Mouse (Mus musculus): Measurements from ENCODE around the gene Rapgef1. TPM values are rescaled to one million over a fixed set of nuclear protein-coding genes. Genes with fewer than 3 reads are reported as not detected.

Gene Rapgef1
- polyA plus RNA-seq, 1 experiment from 2014 or later = 17.2 TPM

- DNase-seq (ENCODE audit: extremely low spot score, low spot score) = no peak
- no peaks in the 10 kb centered on the region for H3K9me3 ChIP-seq
- no peaks in the 10 kb centered on the region for H3K36me3 ChIP-seq (replicated peaks)
- H3K4me1 ChIP-seq = peaks cover 8% of the 10 kb centered on the region
- no peak overlapping the region for H3K4me3 ChIP-seq
- H3K27ac ChIP-seq = no peak overlapping the region
- 92% methylated on average over 5 of the region's 5 CpGs for WGBS
- H3K27me3 ChIP-seq (ENCODE audit: poor library complexity, severe bottlenecking) = peaks cover 19% of the 10 kb centered on the region
Observed at GRCm38 (mm10) chr2:29605591-29605990, 13.9 kb upstream of the Rapgef1 start.

- H3K27ac ChIP-seq = no peak overlapping the region
- no peak overlapping the region for H3K4me3 ChIP-seq
- no peak for DNase-seq (ENCODE audit: extremely low spot score, low spot score)
- peaks cover 8% of the 10 kb centered on the region for H3K4me1 ChIP-seq
- no peaks in the 10 kb centered on the region for H3K9me3 ChIP-seq
- no peaks in the 10 kb centered on the region for H3K36me3 ChIP-seq (replicated peaks)
- peaks cover 19% of the 10 kb centered on the region for H3K27me3 ChIP-seq (ENCODE audit: poor library complexity, severe bottlenecking)
- 51% methylated on average over 6 of the region's 6 CpGs for WGBS
Observed at GRCm38 (mm10) chr2:29606460-29606859, 13.1 kb upstream of the Rapgef1 start.

GRCm38 (mm10) chr2:29617341-29617740 lies 2.2 kb upstream of the Rapgef1 start:
- Histone ChIP-seq H3K4me3 (no peak overlapping the region), H3K27me3 (ENCODE audit: poor library complexity, severe bottlenecking) (no peaks in the 10 kb centered on the region), H3K4me1 (peaks cover 28% of the 10 kb centered on the region), H3K27ac (no peak overlapping the region), H3K9me3 (no peaks in the 10 kb centered on the region), H3K36me3 (replicated peaks) (no peaks in the 10 kb centered on the region)
- 86% methylated on average over 1 of the region's 1 CpGs for WGBS
- DNase-seq (ENCODE audit: extremely low spot score, low spot score) = no peak

- no peaks in the 10 kb centered on the region for H3K27me3 ChIP-seq (ENCODE audit: poor library complexity, severe bottlenecking)
- WGBS = 66% methylated on average over 8 of the region's 8 CpGs
- no peaks in the 10 kb centered on the region for H3K9me3 ChIP-seq
- peak overlapping the region; percentile 97; the same call in 1 of the 2 replicates for H3K27ac ChIP-seq
- peak overlapping the region; percentile 90 for H3K4me3 ChIP-seq
- peaks cover 10% of the 10 kb centered on the region; the same call in 1 of the 2 replicates for H3K36me3 ChIP-seq (replicated peaks)
- DNase-seq (ENCODE audit: extremely low spot score, low spot score) = peak; percentile 25
- H3K4me1 ChIP-seq = peaks cover 42% of the 10 kb centered on the region
Observed at GRCm38 (mm10) chr2:29618926-29619483, 515 bp upstream of the Rapgef1 start.

- H3K9me3 ChIP-seq = no peaks in the 10 kb centered on the region
- no peak for DNase-seq (ENCODE audit: extremely low spot score, low spot score)
- WGBS = 1% methylated on average over 15 of the region's 15 CpGs
Observed at GRCm38 (mm10) chr2:29620301-29620827, 844 bp downstream of the Rapgef1 start.

GRCm38 (mm10) chr2:29621163-29621562 lies 1.6 kb downstream of the Rapgef1 start:
- Histone ChIP-seq H3K4me3 (peak overlapping the region; percentile 90), H3K9me3 (no peaks in the 10 kb centered on the region), H3K4me1 (peaks cover 46% of the 10 kb centered on the region), H3K36me3 (replicated peaks) (peaks cover 19% of the 10 kb centered on the region; the same call in 1 of the 2 replicates), H3K27me3 (ENCODE audit: poor library complexity, severe bottlenecking) (no peaks in the 10 kb centered on the region), H3K27ac (no peak overlapping the region)
- DNase-seq (ENCODE audit: extremely low spot score, low spot score) = no peak
- 83% methylated on average over 10 of the region's 10 CpGs for WGBS

More at GRCm38 (mm10) chr2:29620301-29620827, 844 bp downstream of the Rapgef1 start:
- no peaks in the 10 kb centered on the region for H3K27me3 ChIP-seq (ENCODE audit: poor library complexity, severe bottlenecking)
- H3K27ac ChIP-seq = peak overlapping the region; percentile 97
- peaks cover 11% of the 10 kb centered on the region; the same call in 1 of the 2 replicates for H3K36me3 ChIP-seq (replicated peaks)
- peak overlapping the region; percentile 90 for H3K4me3 ChIP-seq
- peaks cover 46% of the 10 kb centered on the region for H3K4me1 ChIP-seq

GRCm38 (mm10) chr2:29621636-29622035 lies 2.1 kb downstream of the Rapgef1 start:
- no peak overlapping the region for H3K4me3 ChIP-seq
- 89% methylated on average over 3 of the region's 3 CpGs for WGBS

GRCm38 (mm10) chr2:29622126-29623005 lies 2.8 kb downstream of the Rapgef1 start:
- Histone ChIP-seq H3K27me3 (ENCODE audit: poor library complexity, severe bottlenecking) (no peaks in the 10 kb centered on the region), H3K4me1 (peaks cover 50% of the 10 kb centered on the region), H3K4me3 (no peak overlapping the region), H3K9me3 (no peaks in the 10 kb centered on the region), H3K27ac (no peak overlapping the region), H3K36me3 (replicated peaks) (peaks cover 21% of the 10 kb centered on the region; the same call in 1 of the 2 replicates)
- DNase-seq (ENCODE audit: extremely low spot score, low spot score) = no peak
- WGBS = 89% methylated on average over 10 of the region's 10 CpGs

More at GRCm38 (mm10) chr2:29621636-29622035, 2.1 kb downstream of the Rapgef1 start:
- H3K27me3 ChIP-seq (ENCODE audit: poor library complexity, severe bottlenecking) = no peaks in the 10 kb centered on the region
- peaks cover 46% of the 10 kb centered on the region for H3K4me1 ChIP-seq
- H3K36me3 ChIP-seq (replicated peaks) = peaks cover 20% of the 10 kb centered on the region; the same call in 1 of the 2 replicates
- DNase-seq (ENCODE audit: extremely low spot score, low spot score) = no peak
- no peaks in the 10 kb centered on the region for H3K9me3 ChIP-seq
- H3K27ac ChIP-seq = no peak overlapping the region

- Histone ChIP-seq H3K36me3 (replicated peaks) (peaks cover 25% of the 10 kb centered on the region; the same call in 1 of the 2 replicates), H3K27me3 (ENCODE audit: poor library complexity, severe bottlenecking) (no peaks in the 10 kb centered on the region), H3K27ac (no peak overlapping the region), H3K9me3 (no peaks in the 10 kb centered on the region), H3K4me1 (peaks cover 58% of the 10 kb centered on the region), H3K4me3 (no peak overlapping the region)
- DNase-seq (ENCODE audit: extremely low spot score, low spot score) = no peak
- 81% methylated on average over 9 of the region's 9 CpGs for WGBS
Observed at GRCm38 (mm10) chr2:29623247-29624090, 3.9 kb downstream of the Rapgef1 start.

- WGBS = 93% methylated on average over 4 of the region's 4 CpGs
Observed at GRCm38 (mm10) chr2:29624091-29624608, 4.6 kb downstream of the Rapgef1 start.

GRCm38 (mm10) chr2:29624739-29625138 lies 5.2 kb downstream of the Rapgef1 start:
- Histone ChIP-seq H3K9me3 (no peaks in the 10 kb centered on the region), H3K4me3 (no peak overlapping the region), H3K36me3 (replicated peaks) (peaks cover 33% of the 10 kb centered on the region), H3K4me1 (peaks cover 64% of the 10 kb centered on the region), H3K27me3 (ENCODE audit: poor library complexity, severe bottlenecking) (no peaks in the 10 kb centered on the region), H3K27ac (no peak overlapping the region)
- WGBS = 92% methylated on average over 5 of the region's 5 CpGs
- no peak for DNase-seq (ENCODE audit: extremely low spot score, low spot score)

More at GRCm38 (mm10) chr2:29624091-29624608, 4.6 kb downstream of the Rapgef1 start:
- Histone ChIP-seq H3K27ac (no peak overlapping the region), H3K36me3 (replicated peaks) (peaks cover 28% of the 10 kb centered on the region; the same call in 1 of the 2 replicates), H3K4me3 (no peak overlapping the region), H3K4me1 (peaks cover 62% of the 10 kb centered on the region), H3K27me3 (ENCODE audit: poor library complexity, severe bottlenecking) (no peaks in the 10 kb centered on the region), H3K9me3 (no peaks in the 10 kb centered on the region)
- DNase-seq (ENCODE audit: extremely low spot score, low spot score) = no peak
